Mouse (Mus musculus): ENCODE measurements at regions not wholly inside any gene's neighbourhood (a gene's known extent, or its start where the extent isn't known, plus 50 kb on each side); places are given as distances from the start of the nearest gene placed in this dataset.

GRCm38 (mm10) chr5:136626142-136626771 lies 59.0 kb upstream of the Cux1 start:
- WGBS = 57% methylated on average over 4 of the region's 4 CpGs
- Histone ChIP-seq H3K4me3 (ENCODE audit: insufficient read depth, low read depth, low read length) (no peak overlapping the region), H3K27ac (ENCODE audit: insufficient read depth, low read depth, low read length) (no peak overlapping the region), H3K4me1 (ENCODE audit: control insufficient read depth, insufficient read depth, low read length) (peaks cover 13% of the 10 kb centered on the region)
- TF ChIP-seq POLR2A (IDR thresholded peaks at IDR 0.05; ENCODE audit: insufficient read depth, low read depth, low read length) = no peak
- TF ChIP-seq CTCF (IDR thresholded peaks at IDR 0.05; ENCODE audit: insufficient read depth, low read depth, low read length) = no peak

- Histone ChIP-seq H3K4me3 (ENCODE audit: insufficient read depth, low read depth, low read length) (no peak overlapping the region), H3K27ac (ENCODE audit: insufficient read depth, low read depth, low read length) (no peak overlapping the region), H3K4me1 (ENCODE audit: control insufficient read depth, insufficient read depth, low read length) (peaks cover 13% of the 10 kb centered on the region)
- WGBS = 73% methylated on average over 2 of the region's 2 CpGs
- TF ChIP-seq CTCF (IDR thresholded peaks at IDR 0.05; ENCODE audit: insufficient read depth, low read depth, low read length) (no peak), POLR2A (IDR thresholded peaks at IDR 0.05; ENCODE audit: insufficient read depth, low read depth, low read length) (no peak)
Measured at GRCm38 (mm10) chr5:136626891-136627290, 59.6 kb upstream of the Cux1 start.

- Histone ChIP-seq H3K4me1 (ENCODE audit: control insufficient read depth, insufficient read depth, low read length) (peaks cover 17% of the 10 kb centered on the region), H3K4me3 (ENCODE audit: insufficient read depth, low read depth, low read length) (no peak overlapping the region), H3K27ac (ENCODE audit: insufficient read depth, low read depth, low read length) (no peak overlapping the region)
- WGBS = 54% methylated on average over 11 of the region's 11 CpGs
- TF ChIP-seq POLR2A (IDR thresholded peaks at IDR 0.05; ENCODE audit: insufficient read depth, low read depth, low read length) (no peak), CTCF (IDR thresholded peaks at IDR 0.05; ENCODE audit: insufficient read depth, low read depth, low read length) (no peak)
Measured at GRCm38 (mm10) chr5:136627671-136628292, 60.5 kb upstream of the Cux1 start.

GRCm38 (mm10) chr5:136628502-136628901 lies 61.2 kb upstream of the Cux1 start:
- 88% methylated on average over 5 of the region's 5 CpGs for WGBS
- no peak for TF ChIP-seq CTCF (IDR thresholded peaks at IDR 0.05; ENCODE audit: insufficient read depth, low read depth, low read length)
- TF ChIP-seq POLR2A (IDR thresholded peaks at IDR 0.05; ENCODE audit: insufficient read depth, low read depth, low read length) = no peak

GRCm38 (mm10) chr5:136632286-136632685 lies 60.7 kb upstream of the Myl10 start:
- no peak for TF ChIP-seq CTCF (IDR thresholded peaks at IDR 0.05; ENCODE audit: insufficient read depth, low read depth, low read length)
- no peak for TF ChIP-seq POLR2A (IDR thresholded peaks at IDR 0.05; ENCODE audit: insufficient read depth, low read depth, low read length)
- WGBS = 88% methylated on average over 5 of the region's 5 CpGs
- Histone ChIP-seq H3K4me3 (ENCODE audit: insufficient read depth, low read depth, low read length) (no peak overlapping the region), H3K4me1 (ENCODE audit: control insufficient read depth, insufficient read depth, low read length) (peaks cover 31% of the 10 kb centered on the region), H3K27ac (ENCODE audit: insufficient read depth, low read depth, low read length) (no peak overlapping the region; the same call in 1 of the 2 replicates)

More at GRCm38 (mm10) chr5:136628502-136628901, 61.2 kb upstream of the Cux1 start:
- Histone ChIP-seq H3K4me1 (ENCODE audit: control insufficient read depth, insufficient read depth, low read length) (peaks cover 15% of the 10 kb centered on the region), H3K27ac (ENCODE audit: insufficient read depth, low read depth, low read length) (no peak overlapping the region), H3K4me3 (ENCODE audit: insufficient read depth, low read depth, low read length) (no peak overlapping the region)

GRCm38 (mm10) chr5:136633901-136634300 lies 59.0 kb upstream of the Myl10 start:
- Histone ChIP-seq H3K27ac (ENCODE audit: insufficient read depth, low read depth, low read length) (peak overlapping the region; percentile 86), H3K4me1 (ENCODE audit: control insufficient read depth, insufficient read depth, low read length) (peaks cover 36% of the 10 kb centered on the region), H3K4me3 (ENCODE audit: insufficient read depth, low read depth, low read length) (no peak overlapping the region)
- TF ChIP-seq POLR2A (IDR thresholded peaks at IDR 0.05; ENCODE audit: insufficient read depth, low read depth, low read length) (no peak), CTCF (IDR thresholded peaks at IDR 0.05; ENCODE audit: insufficient read depth, low read depth, low read length) (no peak)
- 36% methylated on average over 6 of the region's 6 CpGs for WGBS

- peaks cover 38% of the 10 kb centered on the region for H3K4me1 ChIP-seq (ENCODE audit: control insufficient read depth, insufficient read depth, low read length)
- WGBS = 83% methylated on average over 2 of the region's 2 CpGs
- peak overlapping the region; percentile 86; the same call in 1 of the 2 replicates for H3K27ac ChIP-seq (ENCODE audit: insufficient read depth, low read depth, low read length)
- TF ChIP-seq POLR2A (IDR thresholded peaks at IDR 0.05; ENCODE audit: insufficient read depth, low read depth, low read length) = no peak
- no peak for TF ChIP-seq CTCF (IDR thresholded peaks at IDR 0.05; ENCODE audit: insufficient read depth, low read depth, low read length)
- no peak overlapping the region for H3K4me3 ChIP-seq (ENCODE audit: insufficient read depth, low read depth, low read length)
Measured at GRCm38 (mm10) chr5:136635119-136635518, 57.8 kb upstream of the Myl10 start.

GRCm38 (mm10) chr5:136636476-136636875 lies 56.5 kb upstream of the Myl10 start:
- peak overlapping the region; percentile 92 for H3K27ac ChIP-seq (ENCODE audit: insufficient read depth, low read depth, low read length)
- TF ChIP-seq POLR2A (IDR thresholded peaks at IDR 0.05; ENCODE audit: insufficient read depth, low read depth, low read length) (no peak), CTCF (IDR thresholded peaks at IDR 0.05; ENCODE audit: insufficient read depth, low read depth, low read length) (no peak)
- WGBS = 71% methylated on average over 1 of the region's 1 CpGs

GRCm38 (mm10) chr5:136637872-136638271 lies 55.1 kb upstream of the Myl10 start:
- no peak overlapping the region for H3K4me3 ChIP-seq (ENCODE audit: insufficient read depth, low read depth, low read length)
- H3K4me1 ChIP-seq (ENCODE audit: control insufficient read depth, insufficient read depth, low read length) = peaks cover 31% of the 10 kb centered on the region
- H3K27ac ChIP-seq (ENCODE audit: insufficient read depth, low read depth, low read length) = peak overlapping the region; percentile 92
- TF ChIP-seq POLR2A (IDR thresholded peaks at IDR 0.05; ENCODE audit: insufficient read depth, low read depth, low read length) (no peak), CTCF (IDR thresholded peaks at IDR 0.05; ENCODE audit: insufficient read depth, low read depth, low read length) (no peak)
- 29% methylated on average over 11 of the region's 11 CpGs for WGBS

More at GRCm38 (mm10) chr5:136636476-136636875, 56.5 kb upstream of the Myl10 start:
- H3K4me3 ChIP-seq (ENCODE audit: insufficient read depth, low read depth, low read length) = no peak overlapping the region
- peaks cover 38% of the 10 kb centered on the region for H3K4me1 ChIP-seq (ENCODE audit: control insufficient read depth, insufficient read depth, low read length)
